Mouse (Mus musculus): ENCODE data around the gene S100a5. TPM values are rescaled to one million over a fixed set of nuclear protein-coding genes. Genes with fewer than 3 reads are reported as not detected.

Gene S100a5
- not detected for polyA plus RNA-seq (2014; fragmentation: Illumina TruSeq; extraction: RNeasy Lipid Tissue Mini Kit (QIAGEN cat#74804); ENCODE audit: insufficient read depth, low read depth, low replicate concordance)

GRCm38 (mm10) chr3:90608223-90608622 lies at the start of gene S100a5:
S100a5 (plus strand) TSS chr3:90608523.

DNA sequence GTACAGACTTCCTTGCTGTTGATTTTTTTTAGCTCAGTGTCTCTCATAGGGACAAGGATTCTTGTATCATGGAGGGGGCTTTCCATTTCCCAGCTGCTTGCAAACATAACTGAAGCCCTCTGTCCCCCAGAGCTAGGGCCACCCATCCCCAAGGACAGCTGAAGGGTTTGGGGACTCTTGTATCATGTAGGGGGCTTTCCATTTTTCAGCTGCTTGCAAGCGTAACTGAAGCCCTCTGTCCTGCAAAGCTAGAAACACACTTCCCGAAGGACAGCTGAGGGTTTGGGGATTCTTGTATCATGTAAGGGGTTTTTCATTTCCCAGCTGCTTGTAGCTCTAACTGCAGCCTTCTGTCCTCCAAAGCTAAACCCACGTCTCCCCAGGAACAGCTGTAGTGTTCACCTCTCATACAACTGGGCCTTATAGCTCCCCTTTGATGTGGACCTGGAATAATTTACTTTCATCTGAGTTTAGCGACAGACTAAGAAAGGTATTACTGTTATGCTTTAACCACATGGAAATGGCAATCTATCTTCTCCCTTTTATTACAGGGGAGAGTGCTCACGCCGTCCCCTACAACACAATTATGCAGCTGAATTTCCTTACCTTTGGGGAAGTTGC lies 48.2 kb upstream of the S100a5 start, which contains the start of gene S100a3:
TSS of gene S100a3 (plus strand) at position 571 of the 621 bp plus-strand sequence.

DNA sequence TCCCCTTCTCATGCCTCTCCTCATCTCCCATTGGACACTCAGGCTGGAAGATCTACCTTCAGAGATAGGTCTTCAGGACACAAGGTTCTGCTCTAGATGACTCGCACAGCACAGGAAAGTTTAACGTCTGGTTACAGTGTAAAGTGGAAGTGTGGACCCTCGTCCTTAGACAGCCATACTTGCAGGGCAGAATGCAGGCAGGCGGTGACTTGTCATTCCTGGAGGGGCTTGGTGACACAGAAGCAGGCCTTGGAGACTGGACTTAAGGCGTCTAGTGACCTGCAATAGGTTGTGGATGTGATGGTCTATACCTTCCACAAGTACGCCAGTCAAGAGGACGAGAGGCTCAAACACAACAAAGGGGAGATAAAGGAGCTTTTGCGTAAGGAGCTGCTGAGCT lies 18.4 kb upstream of the S100a5 start, which contains the start of gene S100a2:
TSS of gene S100a2 (plus strand) at position 301 of the 400 bp plus-strand sequence.

DNA sequence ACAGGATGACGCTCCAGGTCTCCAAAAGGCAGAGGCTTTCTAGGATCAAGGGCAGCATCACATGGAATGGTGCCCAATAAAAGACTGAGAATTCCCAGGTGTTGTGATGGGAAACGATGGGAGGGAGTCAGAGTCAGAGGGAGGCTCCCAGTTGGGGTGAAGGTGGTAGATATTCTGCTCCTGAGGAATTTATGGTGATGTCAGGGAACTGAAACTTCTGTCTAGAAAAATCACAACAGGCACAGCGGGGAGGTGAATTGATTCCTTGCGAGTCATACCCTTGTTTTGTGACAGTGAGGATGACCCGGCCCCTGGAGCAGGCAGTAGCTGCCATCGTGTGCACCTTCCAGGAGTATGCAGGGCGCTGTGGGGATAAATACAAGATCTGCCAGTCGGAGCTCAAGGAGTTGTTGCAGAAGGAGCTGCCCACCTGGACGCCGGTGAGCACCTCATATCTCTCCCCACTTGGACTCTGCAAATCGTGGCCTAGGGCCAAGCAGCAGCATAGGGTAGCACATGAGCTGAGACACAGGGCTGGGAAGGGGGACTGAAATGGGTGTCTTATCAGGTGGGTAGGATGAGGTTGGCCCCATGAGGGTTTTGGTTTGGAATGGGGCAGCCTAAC lies 6.7 kb upstream of the S100a5 start, which contains the start of gene Gm42674:
TSS of gene Gm42674 (plus strand) at position 419 of the 625 bp plus-strand sequence.

GRCm38 (mm10) chr3:90603623-90604022 lies 4.7 kb upstream of the S100a5 start, which contains the start of gene S100a4:
S100a4 (plus strand) TSS chr3:90603771.

DNA sequence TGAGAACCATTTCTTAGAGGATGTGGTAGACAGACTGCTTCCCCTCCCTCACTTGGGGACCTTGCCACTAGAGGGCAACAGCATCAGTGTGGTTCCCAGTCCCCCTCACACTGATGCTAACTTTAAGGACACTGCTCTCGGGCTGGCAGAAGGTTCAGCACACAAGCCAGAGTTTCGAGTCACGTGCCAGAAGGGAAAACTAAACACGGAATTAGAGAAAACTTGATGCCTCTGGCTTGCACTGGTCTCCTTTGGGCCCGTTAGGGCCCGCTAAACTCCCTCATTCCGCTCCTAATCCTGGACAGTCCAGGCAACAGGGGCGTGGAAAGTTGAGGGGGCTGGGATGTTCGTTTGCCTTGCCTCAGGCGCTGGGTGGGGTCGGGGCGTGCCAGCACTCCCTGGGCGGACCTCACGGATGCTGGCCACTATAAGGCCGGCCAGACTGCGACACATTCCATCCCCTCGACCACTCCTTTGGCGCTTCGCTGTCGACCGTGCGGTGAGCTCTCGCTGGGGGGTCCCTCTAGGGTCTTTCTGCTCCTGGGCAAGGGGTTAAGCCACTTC lies 4.5 kb downstream of the S100a5 start, which contains the start of gene S100a6:
TSS of gene S100a6 (plus strand) at position 155 of the 564 bp plus-strand sequence.

GRCm38 (mm10) chr3:90653717-90654116 lies 45.4 kb downstream of the S100a5 start, which contains the start of gene S100a7a:
S100a7a (plus strand) TSS chr3:90654017.

Other genes with a start within 250 kb of the S100a5 start
- 10.0 TPM for gene Slc27a3, start 218.6 kb upstream of the S100a5 start, polyA plus RNA-seq (2014; fragmentation: Illumina TruSeq; extraction: RNeasy Lipid Tissue Mini Kit (QIAGEN cat#74804); ENCODE audit: insufficient read depth, low read depth, low replicate concordance)
- gene Ints3, start 174.9 kb upstream of the S100a5 start, polyA plus RNA-seq (2014; fragmentation: Illumina TruSeq; extraction: RNeasy Lipid Tissue Mini Kit (QIAGEN cat#74804); ENCODE audit: insufficient read depth, low read depth, low replicate concordance): 13.3 TPM
- gene Npr1, start 142.7 kb upstream of the S100a5 start, polyA plus RNA-seq (2014; fragmentation: Illumina TruSeq; extraction: RNeasy Lipid Tissue Mini Kit (QIAGEN cat#74804); ENCODE audit: insufficient read depth, low read depth, low replicate concordance): 45.6 TPM
- 48.9 TPM for gene Ilf2, start 132.4 kb upstream of the S100a5 start, polyA plus RNA-seq (2014; fragmentation: Illumina TruSeq; extraction: RNeasy Lipid Tissue Mini Kit (QIAGEN cat#74804); ENCODE audit: insufficient read depth, low read depth, low replicate concordance)
- 47.6 TPM for gene Snapin, start 117.5 kb upstream of the S100a5 start, polyA plus RNA-seq (2014; fragmentation: Illumina TruSeq; extraction: RNeasy Lipid Tissue Mini Kit (QIAGEN cat#74804); ENCODE audit: insufficient read depth, low read depth, low replicate concordance)
- 88.2 TPM for gene Chtop, start 99.0 kb upstream of the S100a5 start, polyA plus RNA-seq (2014; fragmentation: Illumina TruSeq; extraction: RNeasy Lipid Tissue Mini Kit (QIAGEN cat#74804); ENCODE audit: insufficient read depth, low read depth, low replicate concordance)
- 381 TPM for gene S100a1, start 94.1 kb upstream of the S100a5 start, polyA plus RNA-seq (2014; fragmentation: Illumina TruSeq; extraction: RNeasy Lipid Tissue Mini Kit (QIAGEN cat#74804); ENCODE audit: insufficient read depth, low read depth, low replicate concordance)
- 199 TPM for gene S100a13, start 94.1 kb upstream of the S100a5 start, polyA plus RNA-seq (2014; fragmentation: Illumina TruSeq; extraction: RNeasy Lipid Tissue Mini Kit (QIAGEN cat#74804); ENCODE audit: insufficient read depth, low read depth, low replicate concordance)
- gene S100a14, start 81.7 kb upstream of the S100a5 start, polyA plus RNA-seq (2014; fragmentation: Illumina TruSeq; extraction: RNeasy Lipid Tissue Mini Kit (QIAGEN cat#74804); ENCODE audit: insufficient read depth, low read depth, low replicate concordance): 25.7 TPM
- 329 TPM for gene S100a16, start 71.3 kb upstream of the S100a5 start, polyA plus RNA-seq (2014; fragmentation: Illumina TruSeq; extraction: RNeasy Lipid Tissue Mini Kit (QIAGEN cat#74804); ENCODE audit: insufficient read depth, low read depth, low replicate concordance)
- gene S100a3, start 47.9 kb upstream of the S100a5 start, polyA plus RNA-seq (2014; fragmentation: Illumina TruSeq; extraction: RNeasy Lipid Tissue Mini Kit (QIAGEN cat#74804); ENCODE audit: insufficient read depth, low read depth, low replicate concordance): 1.1 TPM
- gene S100a2, start 18.3 kb upstream of the S100a5 start, polyA plus RNA-seq (2014; fragmentation: Illumina TruSeq; extraction: RNeasy Lipid Tissue Mini Kit (QIAGEN cat#74804); ENCODE audit: insufficient read depth, low read depth, low replicate concordance): not detected
- not detected for gene Gm42674, start 6.6 kb upstream of the S100a5 start, polyA plus RNA-seq (2014; fragmentation: Illumina TruSeq; extraction: RNeasy Lipid Tissue Mini Kit (QIAGEN cat#74804); ENCODE audit: insufficient read depth, low read depth, low replicate concordance)
- 223 TPM for gene S100a4, start 4.8 kb upstream of the S100a5 start, polyA plus RNA-seq (2014; fragmentation: Illumina TruSeq; extraction: RNeasy Lipid Tissue Mini Kit (QIAGEN cat#74804); ENCODE audit: insufficient read depth, low read depth, low replicate concordance)
- gene S100a6, start 4.4 kb downstream of the S100a5 start, polyA plus RNA-seq (2014; fragmentation: Illumina TruSeq; extraction: RNeasy Lipid Tissue Mini Kit (QIAGEN cat#74804); ENCODE audit: insufficient read depth, low read depth, low replicate concordance): 962 TPM
- 1.2 TPM for gene S100a7a, start 45.5 kb downstream of the S100a5 start, polyA plus RNA-seq (2014; fragmentation: Illumina TruSeq; extraction: RNeasy Lipid Tissue Mini Kit (QIAGEN cat#74804); ENCODE audit: insufficient read depth, low read depth, low replicate concordance)
- gene S100a8, start 60.5 kb downstream of the S100a5 start, polyA plus RNA-seq (2014; fragmentation: Illumina TruSeq; extraction: RNeasy Lipid Tissue Mini Kit (QIAGEN cat#74804); ENCODE audit: insufficient read depth, low read depth, low replicate concordance): 241 TPM
- 368 TPM for gene S100a9, start 87.2 kb downstream of the S100a5 start, polyA plus RNA-seq (2014; fragmentation: Illumina TruSeq; extraction: RNeasy Lipid Tissue Mini Kit (QIAGEN cat#74804); ENCODE audit: insufficient read depth, low read depth, low replicate concordance)
- not detected for gene Pglyrp4, start 118.4 kb downstream of the S100a5 start, polyA plus RNA-seq (2014; fragmentation: Illumina TruSeq; extraction: RNeasy Lipid Tissue Mini Kit (QIAGEN cat#74804); ENCODE audit: insufficient read depth, low read depth, low replicate concordance)
- not detected for gene Gm5849, start 169.4 kb downstream of the S100a5 start, polyA plus RNA-seq (2014; fragmentation: Illumina TruSeq; extraction: RNeasy Lipid Tissue Mini Kit (QIAGEN cat#74804); ENCODE audit: insufficient read depth, low read depth, low replicate concordance)